Mouse (Mus musculus) layer of hippocampus, adult 18-20 months (tissue): ENCODE measurements around the gene Obscn. TPM values are rescaled to one million over a fixed set of nuclear protein-coding genes. Genes with fewer than 3 reads are reported as not detected.

Experiments used
- DNase-seq, 2 experiments: peaks; one replicate each; pipeline ENCODE4 v3.0.0; 2022; ENCODE audit warnings: low spot score in 2 of 2
- total RNA-seq, 2 experiments: library from RNA; stranded (reverse); gene quantifications; 2 replicates each; pipeline ENCODE4 v1.2.3; 2021

Obscn gene
- total RNA-seq, 2 experiments from 2014 or later = 0.91 to 1.7 TPM

DNA sequence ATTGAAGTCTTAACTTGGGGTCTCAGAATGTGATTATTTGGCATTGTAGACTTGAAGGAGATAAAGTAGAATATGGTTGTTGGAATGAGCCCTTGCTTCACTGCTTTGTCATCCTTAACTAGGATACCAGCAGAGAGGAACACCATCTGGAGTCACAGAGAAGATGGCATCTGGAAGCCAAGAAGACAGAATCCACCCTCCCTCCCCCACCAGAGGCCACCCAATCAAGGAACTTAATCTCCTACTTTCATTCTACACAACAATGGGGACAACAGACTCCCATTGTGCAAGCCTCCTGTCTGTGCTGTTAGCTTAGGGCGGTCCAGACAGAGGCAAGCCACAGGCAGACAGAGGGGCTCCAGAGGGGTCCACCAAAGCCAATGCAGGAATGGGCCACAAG, 67.8 kb downstream of the Obscn start:
- peak in 1 of 2 experiments; percentile 47 for DNase-seq

DNA sequence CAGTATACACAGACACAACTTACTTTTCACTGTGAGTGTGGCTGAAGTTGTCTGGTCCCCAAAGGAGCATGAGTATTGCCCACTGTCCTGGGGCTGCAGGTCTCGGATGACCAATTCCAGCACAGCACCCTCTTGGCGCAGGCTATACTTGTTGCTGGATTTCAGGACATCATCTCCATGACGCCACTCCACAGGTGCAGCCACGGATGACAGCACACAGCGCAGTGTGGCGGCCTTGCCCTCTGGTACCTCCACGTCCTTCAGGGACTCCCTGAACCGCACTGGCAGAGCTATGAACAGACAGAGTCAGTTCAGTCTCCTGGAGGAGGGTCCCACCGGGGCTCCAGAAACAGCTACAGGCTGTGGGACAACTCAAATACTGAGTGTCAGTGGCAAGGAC, 68.3 kb downstream of the Obscn start:
- no peak for DNase-seq

DNA sequence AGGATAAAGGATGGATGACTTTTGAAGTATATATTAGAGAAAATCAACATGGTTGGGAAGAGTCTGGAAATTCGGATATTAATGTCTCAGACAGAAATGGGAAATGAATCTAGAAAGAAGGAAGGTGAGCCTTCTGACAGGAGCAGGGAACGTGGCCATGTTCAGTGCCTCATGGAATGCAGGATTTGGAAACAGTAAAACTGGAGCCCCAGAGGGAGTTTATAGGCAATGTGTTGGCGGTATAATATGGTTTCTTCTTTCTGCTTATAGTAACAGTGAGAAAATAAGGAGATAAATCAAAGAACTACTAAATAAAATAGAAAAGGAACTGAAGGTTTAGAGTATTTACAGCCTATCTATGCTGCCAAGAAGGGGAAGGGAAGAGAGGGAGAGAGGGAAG, 78.2 kb downstream of the Obscn start:
- no peak for DNase-seq

DNA sequence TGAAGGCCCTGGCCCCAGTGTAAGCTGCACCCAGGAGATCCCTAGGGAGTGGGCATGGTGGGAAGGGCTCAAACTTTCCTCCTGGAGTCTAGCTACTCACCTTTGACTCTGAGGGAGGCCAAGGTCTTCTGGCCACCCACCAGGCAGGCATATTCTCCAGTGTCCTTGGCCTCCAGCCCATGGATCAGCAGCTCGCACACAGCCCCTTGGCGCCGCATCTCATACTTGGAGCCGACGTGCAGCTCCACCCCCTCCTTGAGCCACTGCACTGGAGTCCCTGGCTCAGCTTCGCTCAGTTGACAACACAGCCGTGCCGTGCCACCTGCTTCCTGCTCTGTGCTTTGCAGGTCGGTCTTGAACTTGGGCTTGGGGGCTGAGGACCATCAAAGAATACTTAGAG, 85.2 kb downstream of the Obscn start:
- no peak for DNase-seq

DNA sequence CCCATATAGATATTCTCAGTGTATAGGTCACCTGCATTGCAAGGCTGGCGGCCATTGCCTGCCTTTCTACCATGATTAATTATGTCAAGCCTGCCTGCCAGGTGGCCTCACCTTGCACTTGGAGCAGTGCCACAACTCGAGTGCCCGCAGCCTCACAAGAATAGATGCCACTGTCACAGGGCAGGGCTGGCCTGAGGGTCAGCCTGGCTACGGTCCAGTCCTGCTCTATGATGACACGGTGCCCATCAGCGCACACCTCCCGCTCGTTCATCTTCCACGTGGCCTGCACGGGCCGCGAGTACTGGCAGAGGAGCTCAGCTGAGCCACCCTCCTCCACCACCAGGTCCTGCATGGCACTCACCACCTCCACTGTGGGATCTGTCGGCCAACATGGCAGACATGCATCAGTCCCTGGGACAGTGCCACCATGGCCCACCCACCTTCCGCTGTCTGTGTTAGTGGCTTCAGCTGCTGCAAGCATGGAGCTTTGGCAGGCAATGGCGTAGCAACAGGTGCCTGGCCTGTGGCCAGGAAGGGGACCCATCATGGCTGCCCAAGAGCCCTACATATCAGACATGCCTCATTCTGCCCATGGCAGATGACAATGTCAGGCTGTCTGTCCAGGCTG, 91.4 kb downstream of the Obscn start:
- DNase-seq = peak; percentile 43 to 78

DNA sequence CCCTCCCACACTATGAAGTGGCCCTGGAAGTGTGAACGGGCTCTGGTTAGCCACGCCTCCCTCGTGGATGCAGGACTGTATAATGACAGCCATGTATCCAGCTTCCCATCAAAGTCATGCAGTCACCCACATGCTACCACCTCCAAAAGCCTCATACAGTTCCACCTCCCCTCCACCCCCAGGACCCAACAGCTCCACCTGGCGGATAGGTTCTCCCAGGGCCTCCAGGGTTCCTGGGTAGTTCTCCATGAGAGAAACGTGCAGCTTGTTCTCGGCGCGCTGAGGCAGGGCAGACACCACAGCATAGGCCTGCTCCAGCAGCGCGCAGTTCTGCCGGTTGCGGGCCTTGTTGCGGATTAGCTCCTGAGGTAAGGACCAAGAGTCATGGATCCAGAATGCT, 107.2 kb downstream of the Obscn start:
- no peak for DNase-seq

DNA sequence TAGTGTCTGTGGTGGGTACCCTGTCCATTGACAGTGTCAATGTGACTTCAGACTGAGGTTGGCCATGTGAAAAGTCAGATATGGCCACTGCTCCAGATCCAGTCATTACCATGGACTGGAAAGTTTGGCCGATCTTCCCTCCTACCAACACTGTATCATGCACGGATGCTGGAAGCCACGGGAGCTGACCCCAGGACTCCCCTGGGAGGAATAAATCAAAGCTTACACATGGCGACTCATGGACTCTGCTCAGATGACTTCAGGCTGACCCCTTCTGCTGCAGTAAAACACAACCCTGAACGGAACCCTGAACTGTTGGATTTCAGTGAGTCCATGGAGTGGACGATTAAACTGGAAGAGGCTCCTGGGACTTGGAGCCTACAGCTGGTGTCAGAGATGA, 109.8 kb downstream of the Obscn start:
- no peak for DNase-seq

DNA sequence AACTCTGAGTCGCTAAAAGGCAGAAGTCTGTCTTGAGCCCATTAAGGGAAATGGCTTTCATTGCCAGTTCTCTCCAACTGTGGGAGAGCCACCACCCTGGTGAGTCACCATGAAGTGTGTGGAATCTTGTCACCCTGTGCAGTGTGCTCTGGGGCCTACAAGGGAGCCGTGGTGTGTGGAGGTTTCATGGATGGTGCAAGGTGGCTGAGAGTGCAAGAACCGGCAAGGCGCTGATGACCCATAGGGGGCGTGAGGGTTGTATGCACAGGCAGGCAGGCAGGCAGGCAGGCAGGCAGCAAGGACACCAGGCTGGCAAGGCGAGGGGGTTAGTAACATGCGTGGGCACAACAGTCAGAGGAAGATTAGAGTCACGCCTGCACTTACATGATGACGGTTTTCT, 121.2 kb downstream of the Obscn start:
- DNase-seq = peak; percentile 37 to 56

DNA sequence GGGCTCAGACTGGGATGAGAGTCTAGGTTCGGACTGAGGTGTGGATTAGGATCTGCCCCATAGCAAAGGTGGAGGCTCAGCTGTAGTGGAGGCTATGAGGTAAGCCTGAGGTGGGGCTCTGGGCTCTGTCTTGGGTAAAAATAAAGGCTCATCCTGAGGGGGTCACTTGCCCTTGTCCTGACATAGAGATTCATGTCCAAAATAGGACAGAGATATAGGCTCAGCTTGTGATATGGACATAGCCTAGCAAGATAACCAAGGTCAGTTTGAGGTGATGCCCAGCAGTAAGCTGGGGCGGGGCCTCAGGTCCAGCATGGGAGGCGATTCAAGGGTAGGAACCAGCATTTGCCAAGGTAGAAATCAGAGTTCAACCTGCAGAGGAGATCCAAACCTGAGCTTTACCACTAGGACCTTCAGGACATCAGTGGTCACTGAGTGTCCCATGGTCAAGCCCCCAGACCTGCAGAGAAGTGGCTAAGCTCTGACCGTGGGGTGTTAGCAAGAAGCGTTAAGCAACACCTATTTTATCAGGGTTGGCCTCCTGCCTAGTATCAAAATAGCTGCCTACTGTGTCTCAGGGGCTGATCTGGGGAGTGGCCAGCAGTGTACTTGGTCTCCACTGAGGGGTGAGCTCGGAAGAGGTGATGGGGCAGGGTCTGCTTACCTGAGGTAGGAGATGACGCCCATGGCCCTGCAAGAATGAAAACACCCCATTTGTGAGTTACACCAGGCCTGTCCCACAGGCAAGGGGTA, 133.7 kb downstream of the Obscn start:
- DNase-seq = no peak

DNA sequence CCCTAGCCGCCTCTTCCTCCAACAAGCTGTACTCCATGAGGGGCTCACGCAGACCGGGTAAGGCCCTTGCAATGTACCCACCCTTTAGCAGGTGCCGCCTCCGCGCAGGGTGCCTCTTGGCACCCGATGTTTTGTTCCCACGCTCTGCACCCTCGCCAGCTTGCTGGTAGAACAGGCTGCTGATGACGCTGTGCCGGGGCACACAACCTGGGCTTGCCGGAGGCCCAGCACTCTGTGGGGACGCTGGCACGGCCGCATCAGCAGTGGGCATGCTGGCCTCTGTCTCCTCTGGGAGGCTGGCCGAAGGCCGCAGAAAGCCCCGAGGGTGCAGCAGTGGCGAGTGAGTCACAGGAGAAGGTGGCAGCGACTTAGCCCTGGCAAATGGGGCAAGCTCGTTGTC, 135.6 kb downstream of the Obscn start:
- DNase-seq = peak; percentile 85 to 91

DNA sequence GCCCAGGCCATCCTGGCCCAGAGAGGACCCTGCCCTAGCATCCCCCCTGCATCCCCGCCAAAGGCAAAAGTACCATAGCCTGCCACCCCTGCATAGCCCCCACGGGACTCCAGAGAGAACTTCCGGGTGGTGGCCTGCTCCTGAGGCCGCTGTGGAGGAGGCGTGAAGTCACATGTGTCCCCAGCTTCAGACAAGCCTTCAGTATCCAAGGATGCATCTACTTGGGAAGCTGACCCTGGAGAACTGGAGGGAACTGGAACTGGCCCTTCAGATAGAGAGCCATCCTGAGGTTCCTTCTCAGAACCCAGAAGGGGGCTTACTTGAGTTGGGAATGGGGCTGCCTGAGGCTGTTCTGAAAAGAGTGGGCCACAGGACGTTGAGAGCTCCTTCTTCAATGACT, 136.4 kb downstream of the Obscn start:
- no peak for DNase-seq

DNA sequence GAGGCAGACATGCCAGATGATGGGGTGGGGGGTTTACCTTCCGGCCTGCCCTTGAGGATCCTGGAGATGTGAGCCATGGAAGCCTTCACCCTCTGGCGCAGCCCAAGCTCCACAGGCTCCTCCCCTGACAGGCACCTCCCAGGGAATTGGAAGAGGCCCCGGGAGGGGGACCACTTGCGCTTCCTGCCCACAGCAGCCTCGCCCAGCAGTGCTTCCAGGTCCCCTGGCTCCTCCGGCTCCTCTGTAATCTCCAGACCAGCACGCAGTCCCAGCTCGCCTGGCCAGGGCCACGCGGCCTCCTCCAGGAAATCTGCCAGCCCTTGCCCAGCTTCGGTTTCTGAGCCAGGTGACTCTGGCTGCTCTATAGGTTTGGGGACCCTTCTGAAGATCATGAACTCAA, 137.0 kb downstream of the Obscn start:
- no peak for DNase-seq

DNA sequence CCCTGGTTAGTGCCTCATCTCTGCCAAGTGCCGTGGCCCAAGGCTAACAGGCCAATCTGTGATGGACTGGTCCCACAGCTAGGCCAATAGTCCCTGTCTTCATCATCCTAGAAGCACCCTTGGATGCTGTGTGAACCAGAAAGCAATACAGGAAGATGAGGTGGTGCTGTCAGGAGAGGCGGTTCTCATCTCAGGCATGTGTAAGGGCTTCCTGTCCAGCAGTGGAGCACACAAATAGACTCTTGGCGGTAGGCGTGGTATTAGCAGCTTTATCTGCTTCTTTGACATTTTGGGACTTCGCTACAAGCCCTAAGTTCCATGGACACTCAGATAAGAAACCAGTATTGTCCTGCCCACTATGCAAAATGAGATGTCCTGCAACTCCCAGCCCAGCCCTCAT, 138.7 kb downstream of the Obscn start:
- DNase-seq = no peak

DNA sequence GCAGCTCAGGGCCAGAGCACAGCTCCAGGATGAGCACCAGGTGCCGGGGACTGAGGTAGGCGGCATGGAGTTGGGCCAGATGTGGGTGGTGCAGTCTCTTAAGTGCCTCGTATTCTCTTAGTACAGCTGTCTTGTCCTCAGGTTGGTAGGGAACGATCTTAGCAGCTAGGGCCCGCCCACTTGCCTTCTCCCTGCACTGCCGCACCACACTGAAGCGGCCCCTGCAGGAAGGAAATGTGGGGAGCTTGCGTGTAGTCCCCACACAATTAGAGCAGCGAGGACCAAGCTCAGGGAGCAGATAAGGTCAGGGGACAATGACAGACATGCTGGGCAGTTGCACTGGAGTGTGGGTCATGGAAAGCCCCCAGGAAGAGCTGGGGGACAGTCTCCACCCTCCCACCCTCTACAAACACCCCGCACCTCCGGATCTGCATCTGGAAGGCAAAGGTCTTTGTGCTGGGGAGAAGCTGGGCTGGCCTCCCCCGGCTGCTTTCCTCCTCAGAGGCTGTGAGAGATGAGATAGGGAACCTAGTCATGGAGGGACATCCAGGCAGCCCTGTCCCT, 140.3 kb downstream of the Obscn start:
- DNase-seq = no peak

DNA sequence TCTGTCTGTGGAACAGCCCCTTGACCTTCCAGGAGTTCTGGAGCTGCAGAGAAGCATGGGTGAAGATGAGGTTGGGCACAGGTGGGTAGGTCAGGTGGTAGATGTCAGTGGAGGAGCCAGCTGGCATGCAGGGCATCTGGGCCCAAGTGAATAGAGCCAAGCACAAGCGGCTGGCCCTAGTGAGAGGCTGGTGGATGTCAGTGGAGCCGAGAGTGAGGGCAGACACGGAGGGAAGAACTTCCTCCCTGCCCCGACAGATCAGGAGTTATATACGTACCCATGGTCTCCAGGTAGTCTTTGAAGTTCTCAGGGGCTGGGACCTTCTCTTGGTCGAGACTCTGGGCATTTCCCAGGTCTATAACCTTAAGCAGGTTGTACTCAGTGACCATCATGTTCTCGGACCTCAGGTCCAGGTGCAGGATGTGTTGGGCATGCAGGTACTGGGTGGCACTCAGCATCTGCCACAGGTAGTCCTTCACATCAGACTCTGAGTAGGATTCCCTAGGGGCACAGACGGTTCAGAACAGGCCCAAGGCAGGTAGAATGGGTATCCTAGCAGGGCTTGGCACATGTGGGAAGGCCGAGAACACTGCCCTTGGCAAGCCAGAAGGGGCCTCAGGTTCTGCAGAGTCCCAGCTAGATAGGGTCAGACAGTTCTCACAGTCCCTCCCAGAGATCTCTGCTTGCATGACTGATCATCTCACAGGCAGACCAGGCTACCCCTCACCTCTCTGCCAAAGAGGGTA, 141.0 kb downstream of the Obscn start:
- no peak for DNase-seq

DNA sequence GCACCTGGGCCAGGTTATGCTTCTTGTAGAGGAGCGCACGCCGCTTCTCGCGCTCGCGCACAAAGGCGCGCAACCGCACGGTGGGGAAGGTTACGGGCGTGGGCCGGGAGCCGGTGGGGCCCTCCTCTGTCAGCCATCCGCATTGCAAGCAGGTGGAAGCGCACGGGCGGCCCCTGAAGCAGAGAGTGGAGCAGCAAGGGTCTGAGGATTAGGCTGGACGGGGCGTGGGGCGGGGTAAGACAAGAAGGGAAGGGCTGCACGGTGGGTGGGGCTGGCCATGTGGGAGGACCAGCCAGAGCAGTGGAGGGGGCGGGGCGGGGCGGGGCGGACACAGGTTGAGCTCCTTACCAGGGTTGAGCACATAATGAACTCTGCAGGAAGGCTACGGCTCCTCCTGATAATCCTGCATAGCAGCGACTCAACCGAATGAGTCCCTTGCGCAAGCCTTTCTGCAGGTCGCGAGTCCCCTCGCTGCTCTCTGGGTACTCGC, 141.8 kb downstream of the Obscn start:
- no peak for DNase-seq

DNA sequence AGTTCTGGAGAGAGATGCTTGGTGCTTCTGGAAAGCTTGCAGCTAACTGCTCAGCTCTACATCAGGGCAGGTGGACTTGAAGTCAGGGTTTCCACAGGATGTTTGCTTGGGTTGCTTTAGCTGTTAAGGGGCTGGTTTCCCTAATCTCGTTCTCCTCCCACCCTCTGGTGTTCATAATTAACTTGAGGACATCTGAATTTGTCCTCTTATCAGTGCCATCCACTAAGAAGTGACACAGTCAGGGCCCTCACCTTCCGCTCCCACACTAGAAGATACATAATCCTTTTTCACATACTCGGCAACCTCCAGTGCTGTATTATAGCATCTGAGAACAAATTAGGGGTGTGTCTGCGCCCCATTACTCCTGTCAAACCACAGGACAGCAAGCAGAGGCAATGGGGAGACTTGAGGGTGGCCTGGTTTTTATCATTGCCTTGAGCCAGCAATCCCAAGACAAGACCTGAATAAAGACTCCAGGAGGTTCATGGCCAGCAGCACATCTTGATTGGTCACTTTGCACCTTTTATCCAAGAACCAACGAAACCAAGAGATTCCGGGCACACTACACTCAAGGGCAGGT, 143.0 kb downstream of the Obscn start:
- DNase-seq = no peak

DNA sequence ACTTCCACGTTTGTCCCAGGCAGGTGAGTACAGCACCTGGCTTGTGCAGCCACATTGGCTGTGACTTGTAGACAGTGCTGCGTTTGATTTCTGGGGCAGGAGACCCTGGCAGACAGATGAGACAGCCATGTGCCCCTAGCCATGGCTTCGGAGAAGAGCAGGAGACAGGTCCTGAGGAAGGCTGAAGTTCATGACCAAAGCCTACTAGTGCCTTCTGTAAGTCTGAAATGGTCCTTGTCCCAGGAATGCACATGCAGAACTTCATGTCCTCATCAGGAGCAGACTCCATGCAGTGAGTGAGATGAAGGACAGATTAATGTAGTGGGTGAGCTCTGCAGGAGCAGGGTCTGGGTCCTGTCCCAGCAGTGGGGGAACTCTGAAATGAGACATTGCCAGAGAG, 144.3 kb downstream of the Obscn start:
- no peak for DNase-seq

DNA sequence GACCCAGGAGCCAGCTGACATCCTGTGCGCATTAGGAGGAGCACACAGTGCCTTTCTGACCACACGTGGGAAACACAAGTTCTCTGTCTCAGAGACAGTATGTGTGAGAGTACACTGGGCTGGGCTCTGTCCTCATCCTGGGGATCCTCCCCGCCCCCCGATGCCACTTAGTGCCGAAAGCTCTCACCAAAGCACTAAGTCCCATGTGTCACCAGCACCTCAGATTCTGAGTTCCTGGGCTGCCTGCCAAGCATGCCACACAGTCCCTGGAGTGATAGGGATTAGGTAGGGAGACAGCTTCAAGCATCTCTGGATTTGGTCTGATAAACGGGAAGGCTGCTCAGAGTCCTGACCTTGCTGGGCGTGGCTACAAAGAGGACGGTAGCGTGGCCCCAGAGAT, 145.4 kb downstream of the Obscn start:
- no peak for DNase-seq

DNA sequence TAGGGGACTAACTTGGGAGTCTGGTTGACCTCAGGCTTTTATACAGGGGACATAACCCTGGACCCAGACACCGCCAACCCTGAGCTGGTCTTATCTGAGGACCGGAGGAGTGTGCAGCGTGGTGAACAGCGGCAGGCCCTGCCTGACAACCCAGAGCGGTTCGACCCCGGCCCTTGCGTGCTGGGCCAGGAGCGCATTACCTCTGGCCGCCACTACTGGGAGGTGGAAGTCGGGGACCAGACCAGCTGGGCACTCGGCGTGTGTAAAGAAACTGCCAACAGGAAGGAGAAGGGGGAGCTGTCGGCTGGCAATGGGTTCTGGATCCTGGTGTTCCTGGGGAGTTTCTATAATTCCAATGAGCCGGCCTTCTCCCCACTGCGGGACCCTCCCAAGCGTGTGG, 146.1 kb downstream of the Obscn start:
- no peak for DNase-seq

DNA sequence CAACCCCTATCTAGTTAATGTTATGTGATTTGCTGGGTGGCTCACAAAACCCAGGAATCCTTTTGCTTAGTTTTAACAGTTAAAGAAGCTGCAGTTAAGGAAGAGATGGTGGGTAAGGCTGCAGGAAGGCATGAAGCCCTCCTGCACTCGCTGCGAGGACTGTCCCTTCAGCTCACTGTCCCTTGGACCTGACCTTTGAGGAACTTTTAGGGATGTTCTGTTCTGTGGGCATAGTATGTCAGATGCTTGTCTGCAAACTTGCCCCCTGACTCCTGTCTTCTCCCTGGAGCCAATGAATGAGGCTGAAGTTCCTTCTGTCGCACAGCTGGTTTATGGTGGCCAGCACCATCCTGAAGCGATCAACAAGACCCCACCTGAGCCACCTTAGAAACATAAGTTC, 147.0 kb downstream of the Obscn start:
- no peak for DNase-seq
